ENCODE assay signal across 18 mouse cellular contexts in the genomic region with DNA sequence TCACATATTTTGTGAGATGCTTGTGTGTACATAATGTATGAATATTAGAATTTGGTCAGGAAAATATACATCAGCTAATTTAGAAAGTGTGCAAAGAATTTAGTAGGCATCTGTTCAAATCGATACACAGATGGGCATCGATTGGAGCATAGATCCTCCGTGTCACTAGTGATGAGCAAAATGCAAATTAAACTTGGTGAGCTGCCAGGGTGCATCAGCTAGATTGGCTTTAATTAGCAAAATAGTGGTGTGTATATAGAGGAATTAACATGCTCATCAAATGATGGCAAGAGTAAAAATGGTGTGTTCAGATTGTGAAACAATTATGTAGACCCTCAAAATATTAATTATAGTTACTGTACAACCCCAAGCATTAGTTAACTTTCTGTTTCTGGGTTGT.
"Had no signal": no experiment of that assay in that cellular context is flagged by ENCODE, and none has a peak within 500 bp of the region (broad histone marks: within the 10 kb centered on the region; RNA-seq: fewer than 3 reads in every experiment).

No protein-coding gene starts in this region.

- H3K4me2 ChIP-seq: lung, embryonic 14.5 days; midbrain, embryonic 12.5 days; neural tube, embryonic 13.5 days; neural tube, embryonic 15.5 days had no signal

- H3K9ac ChIP-seq: lung, embryonic 14.5 days; midbrain, embryonic 12.5 days; neural tube, embryonic 13.5 days; neural tube, embryonic 15.5 days had no signal

- DNase-seq: lung, adult 18-20 months; lung, embryonic 14.5 days; lung, postnatal 10 days; lung, postnatal 4 days; midbrain, embryonic 14.5 days; right cerebral cortex, adult 18-20 months; right cerebral cortex, postnatal 25 days; right cerebral cortex, postnatal 4 days; spleen, adult 18-20 months; thymus, adult 18-20 months; thymus, postnatal 14 days; thymus, postnatal 36 days had no signal

- H3K27ac ChIP-seq: midbrain, embryonic 10.5 days; midbrain, embryonic 12.5 days; neural tube, embryonic 13.5 days; neural tube, embryonic 15.5 days had no signal

- H3K9me3 ChIP-seq: midbrain, embryonic 10.5 days; midbrain, embryonic 12.5 days; neural tube, embryonic 13.5 days; neural tube, embryonic 15.5 days had no signal

- H3K4me3 ChIP-seq: midbrain, embryonic 10.5 days; midbrain, embryonic 12.5 days; myocyte; neural tube, embryonic 13.5 days; neural tube, embryonic 15.5 days had no signal

- ATAC-seq: midbrain, embryonic 16.5 days had no signal

- H3K36me3 ChIP-seq: midbrain, embryonic 10.5 days; midbrain, embryonic 12.5 days; neural tube, embryonic 13.5 days; neural tube, embryonic 15.5 days had no signal

- H3K27me3 ChIP-seq: midbrain, embryonic 12.5 days; neural tube, embryonic 13.5 days; neural tube, embryonic 15.5 days had no signal
